Mouse (Mus musculus) spleen, adult 2 months (tissue): ENCODE data around the gene Chpf.
A peak's percentile ranks its signal among the peaks of the same experiment; 100 is the strongest.

Source experiments
- CTCF ChIP-seq: fragments of 200-500 bp; IDR thresholded peaks from 2 replicates; pipeline ENCODE4 v1.5.1; 2011; ENCODE audit warnings: mild to moderate bottlenecking, inconsistent platforms; ENCODE audit not compliant: insufficient read depth, insufficient read length, insufficient replicate concordance; ENCODE audit errors: extremely low read depth
- POLR2A ChIP-seq: fragments of 200-500 bp; IDR thresholded peaks from 2 replicates; pipeline ENCODE4 v1.6.1; 2011; ENCODE audit warnings: low read depth, low read length, inconsistent platforms

- TF ChIP-seq CTCF = peak; percentile 52; the same call in 1 of the 2 replicates
- no peak for TF ChIP-seq POLR2A
Observed at GRCm38 (mm10) chr1:75494878-75495548, 15.9 kb upstream of the Chpf start.
